Mouse (Mus musculus): ENCODE measurements around the gene Epb41l4b.

DNA sequence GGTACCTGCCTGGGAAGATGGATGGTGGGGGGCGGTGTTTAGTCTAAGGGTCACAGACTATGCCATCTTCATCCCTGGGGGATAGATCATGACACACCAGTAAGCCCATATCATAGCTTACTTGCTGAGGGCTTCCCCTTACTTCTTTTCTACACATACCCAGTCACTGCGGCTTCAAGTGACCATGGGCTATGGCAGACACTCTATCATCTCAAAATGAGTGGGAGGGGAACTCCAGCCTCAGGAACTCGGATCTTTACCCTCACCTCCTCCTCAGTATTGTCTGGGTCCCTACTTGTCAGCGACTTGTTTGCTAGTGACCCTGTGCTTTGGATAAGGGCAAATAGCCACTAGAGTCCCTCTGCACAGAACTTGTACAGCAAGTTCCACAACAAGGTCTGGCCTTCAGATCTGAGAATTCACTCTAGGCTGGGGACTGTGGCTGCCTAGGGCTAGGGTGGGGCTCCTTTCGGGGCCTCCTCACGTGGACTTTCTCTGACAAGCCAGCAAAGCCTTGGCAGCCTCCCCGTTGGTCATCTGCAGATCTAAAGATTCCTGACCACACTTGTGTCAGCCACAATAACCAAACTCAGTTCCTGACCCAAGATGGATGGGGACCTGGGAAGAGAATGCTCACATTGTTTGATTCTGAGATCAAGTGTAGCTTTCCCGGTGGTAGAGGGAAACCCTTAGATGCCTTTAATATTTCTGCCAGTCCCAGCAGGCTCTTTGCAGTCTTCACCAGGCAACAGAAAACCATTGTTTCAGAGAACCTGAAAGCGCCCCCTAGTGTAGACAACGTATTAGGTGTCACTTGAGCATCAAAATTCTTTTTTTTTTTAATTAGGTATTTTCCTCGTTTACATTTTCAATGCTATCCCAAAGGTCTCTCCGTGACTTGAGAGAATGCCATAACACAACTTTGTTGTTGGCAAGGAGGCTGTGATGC, 24.0 kb upstream of the Epb41l4b start:
- TF ChIP-seq POLR2A (IDR thresholded peaks at IDR 0.05; ENCODE audit: low read depth, low read length) (no peak), CTCF (IDR thresholded peaks at IDR 0.05; ENCODE audit: borderline replicate concordance, insufficient read depth, low read length) (no peak)
